Mouse (Mus musculus) kidney, adult 18-20 months (tissue): ENCODE results near the gene Cmtm7.
A peak's percentile ranks its signal among the peaks of the same experiment; 100 is the strongest.

Experiments
- DNase-seq: peaks from one replicate; pipeline ENCODE4 v3.0.0; 2021

Gene Cmtm7

DNA sequence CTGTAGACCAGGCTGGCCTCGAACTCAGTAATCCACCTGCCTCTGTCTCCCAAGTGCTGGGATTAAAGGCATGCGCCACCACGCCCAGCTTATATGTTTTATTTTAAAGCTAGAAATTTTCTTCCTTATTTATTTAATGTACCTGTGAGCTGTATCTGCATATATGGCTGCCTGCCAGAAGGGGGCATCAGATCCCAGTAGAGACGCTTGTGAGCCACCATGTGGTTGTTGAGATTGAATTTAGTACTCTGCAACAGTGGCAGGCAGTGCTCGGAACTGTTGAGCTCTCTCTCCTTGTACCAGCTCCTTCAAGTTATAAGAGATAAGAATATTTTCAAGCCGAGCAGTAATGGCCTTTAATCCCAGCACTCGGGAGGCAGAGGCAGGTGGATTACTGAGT, 71.3 kb downstream of the Cmtm7 start:
- peak; percentile 45 for DNase-seq

- DNase-seq: no peak
Observed at GRCm38 (mm10) chr9:114707805-114708204, 73.9 kb downstream of the Cmtm7 start.
